Mouse (Mus musculus) large intestine, adult 2 months (tissue): ENCODE measurements around the gene Rd3l. TPM values are rescaled to one million over a fixed set of nuclear protein-coding genes. Genes with fewer than 3 reads are reported as not detected.

Source experiments
- DNase-seq: peaks from one replicate; pipeline ENCODE4 v3.0.0-alpha.2; 2012; ENCODE audit warnings: low read depth, low spot score
- WGBS: fragments of 180-500 bp; shearing (Covaris S2); methylation state at CpG from one replicate; pipeline ENCODE4 v1.1.7; 2018; 5-methylcytosine and 5-hydroxymethylcytosine counted together
- polyA plus RNA-seq: library from polyadenylated mRNA; depleted of rRNA; stranded (reverse); fragments of >200 nt; gene quantifications from 2 replicates; pipeline ENCODE4 v1.2.3, GENCODE M21; 2012; rRNA removed

Rd3l gene
- polyA plus RNA-seq, 1 experiment, result not detected

- DNase-seq, result no peak
- WGBS, result 37% methylated on average over 3 of the region's 3 CpGs
Observed at GRCm38 (mm10) chr12:111932513-111932912, 48.6 kb downstream of the Rd3l start.

GRCm38 (mm10) chr12:111931411-111932025, 49.6 kb downstream of the Rd3l start:
- DNase-seq, result no peak

More at GRCm38 (mm10) chr12:111931411-111932025, 49.6 kb downstream of the Rd3l start:
- 94% methylated on average over 9 of the region's 9 CpGs for WGBS

Other genes starting within 250 kb of the Rd3l start
- 34.2 and 44.0 TPM in 2 replicates for gene Klc1, start 222.5 kb downstream of the Rd3l start, polyA plus RNA-seq
- gene Xrcc3, start 167.4 kb downstream of the Rd3l start, polyA plus RNA-seq, result 8.4 and 10.7 TPM in 2 replicates
- 95.0 and 118 TPM in 2 replicates for gene Zfyve21, start 167.1 kb downstream of the Rd3l start, polyA plus RNA-seq
- 18.8 and 25.7 TPM in 2 replicates for gene Ppp1r13b, start 73.2 kb downstream of the Rd3l start, polyA plus RNA-seq
- 111 and 121 TPM in 2 replicates for gene Atp5mpl, start 14.3 kb downstream of the Rd3l start, polyA plus RNA-seq
- 0.05 and 0.16 TPM in 2 replicates for gene Tdrd9, start 9.8 kb downstream of the Rd3l start, polyA plus RNA-seq
- 28.2 and 31.8 TPM in 2 replicates for gene Aspg, start 125.4 kb upstream of the Rd3l start, polyA plus RNA-seq
- gene Kif26a, start 164.9 kb upstream of the Rd3l start, polyA plus RNA-seq, result 0.95 and 1.6 TPM in 2 replicates